In the genomic region with DNA sequence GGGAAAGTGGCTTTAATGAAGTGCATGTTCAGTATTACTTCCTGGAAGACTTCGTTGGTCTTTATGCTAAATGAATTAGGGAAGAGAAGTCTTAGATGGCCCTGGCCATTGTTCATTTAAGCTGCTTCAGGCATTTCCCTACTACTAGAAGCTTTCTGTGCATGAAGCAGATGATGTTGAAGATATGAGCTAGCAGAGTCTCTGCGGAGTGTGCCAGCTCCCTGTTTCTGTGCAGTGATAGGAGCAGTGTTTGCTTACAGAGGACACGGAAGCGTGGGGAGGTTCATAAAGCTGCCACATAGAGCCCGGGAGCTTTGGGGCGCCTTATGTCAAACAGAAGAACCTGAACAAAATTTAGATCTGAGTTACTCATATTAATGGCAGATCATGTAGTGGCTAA, we compare ENCODE assay signal across 23 mouse cellular contexts. TPM values are rescaled to one million over a fixed set of nuclear protein-coding genes. Genes with fewer than 3 reads are reported as not detected.
DNase-seq lines count a peak whose midpoint lies in the region; ATAC-seq and TF ChIP-seq lines count a peak whose summit lies in the region.
"Had no signal": no experiment of that assay in that cellular context is flagged by ENCODE, and none has a peak within 500 bp of the region (broad histone marks: within the 10 kb centered on the region; RNA-seq: fewer than 3 reads in every experiment).

No protein-coding gene starts in this region.

- 78% methylated on average over 6 of the region's 6 CpGs for WGBS in heart, embryonic 12.5 days
- 54% methylated on average over 6 of the region's 6 CpGs for WGBS in liver, embryonic 13.5 days (ENCODE audit: insufficient replicate concordance)
- WGBS in liver, postnatal 0 days (ENCODE audit: insufficient replicate concordance), result 58% methylated on average over 6 of the region's 6 CpGs
- WGBS in neural tube, embryonic 15.5 days, result 69% methylated on average over 6 of the region's 6 CpGs

- H3K4me1 ChIP-seq in heart, embryonic 12.5 days (replicated peaks), result peaks cover 14% of the 10 kb centered on the region; the same call in 1 of the 2 replicates
- peaks cover 30% of the 10 kb centered on the region for H3K4me1 ChIP-seq in liver, embryonic 13.5 days (replicated peaks)
- H3K4me1 ChIP-seq in liver, postnatal 0 days (ENCODE audit: insufficient read depth), result peaks cover 20% of the 10 kb centered on the region
- peaks cover 21% of the 10 kb centered on the region for H3K4me1 ChIP-seq in neural tube, embryonic 15.5 days
- H3K4me1 ChIP-seq: embryonic facial prominence, embryonic 13.5 days; forebrain, embryonic 12.5 days; limb, embryonic 12.5 days had no signal

- H3K4me3 ChIP-seq in heart, embryonic 12.5 days, result no peak overlapping the region
- no peak overlapping the region for H3K4me3 ChIP-seq in liver, embryonic 13.5 days (replicated peaks)
- H3K4me3 ChIP-seq in liver, postnatal 0 days (ENCODE audit: low read depth, low read length), result no peak overlapping the region
- no peak overlapping the region for H3K4me3 ChIP-seq in neural tube, embryonic 15.5 days (replicated peaks)
- H3K4me3 ChIP-seq: embryonic facial prominence, embryonic 13.5 days; erythroblast, embryonic 14.5 days; forebrain, embryonic 12.5 days; gastrocnemius, adult 2 months; limb, embryonic 12.5 days had no signal

- no peak for TF ChIP-seq EP300 in liver, postnatal 0 days (IDR thresholded peaks at IDR 0.05; ENCODE audit: low read depth)

- no peak overlapping the region for H3K9ac ChIP-seq in heart, embryonic 12.5 days
- no peak overlapping the region for H3K9ac ChIP-seq in liver, embryonic 13.5 days
- no peak overlapping the region for H3K9ac ChIP-seq in liver, postnatal 0 days (replicated peaks)
- no peak overlapping the region for H3K9ac ChIP-seq in neural tube, embryonic 15.5 days (replicated peaks)
- H3K9ac ChIP-seq: embryonic facial prominence, embryonic 13.5 days; forebrain, embryonic 12.5 days; hindbrain, embryonic 14.5 days; limb, embryonic 12.5 days had no signal

- no peak overlapping the region for H3K4me2 ChIP-seq in heart, embryonic 12.5 days
- H3K4me2 ChIP-seq in liver, embryonic 13.5 days, result no peak overlapping the region
- H3K4me2 ChIP-seq in liver, postnatal 0 days (ENCODE audit: low read depth, low read length), result no peak overlapping the region
- no peak overlapping the region for H3K4me2 ChIP-seq in neural tube, embryonic 15.5 days
- H3K4me2 ChIP-seq: embryonic facial prominence, embryonic 13.5 days; forebrain, embryonic 12.5 days; hindbrain, embryonic 14.5 days; limb, embryonic 12.5 days; liver, embryonic 11.5 days had no signal

- no peaks in the 10 kb centered on the region for H3K9me3 ChIP-seq in heart, embryonic 12.5 days (replicated peaks)
- no peaks in the 10 kb centered on the region for H3K9me3 ChIP-seq in liver, embryonic 13.5 days (replicated peaks)
- H3K9me3 ChIP-seq in liver, postnatal 0 days (ENCODE audit: low read length), result no peaks in the 10 kb centered on the region
- H3K9me3 ChIP-seq in neural tube, embryonic 15.5 days (replicated peaks), result no peaks in the 10 kb centered on the region
- H3K9me3 ChIP-seq: embryonic facial prominence, embryonic 13.5 days; forebrain, embryonic 12.5 days; limb, embryonic 12.5 days had no signal

- TF ChIP-seq CTCF in liver, postnatal 0 days (IDR thresholded peaks at IDR 0.05; ENCODE audit: low read depth), result no peak

- no peak for ATAC-seq in heart, embryonic 12.5 days (ENCODE audit: insufficient number of reproducible peaks, low FRiP score)
- peak; percentile 65 for ATAC-seq in liver, embryonic 13.5 days (ENCODE audit: low read depth)
- ATAC-seq in liver, postnatal 0 days, result no peak
- no peak for ATAC-seq in neural tube, embryonic 15.5 days (ENCODE audit: low FRiP score)
- ATAC-seq: inflammation-experienced regulatory T-cells, adult 6 months had no signal

- H3K27me3 ChIP-seq in heart, embryonic 12.5 days (replicated peaks), result no peaks in the 10 kb centered on the region
- no peaks in the 10 kb centered on the region for H3K27me3 ChIP-seq in liver, embryonic 13.5 days
- H3K27me3 ChIP-seq in liver, postnatal 0 days (ENCODE audit: insufficient read depth, low read length), result no peaks in the 10 kb centered on the region
- no peaks in the 10 kb centered on the region for H3K27me3 ChIP-seq in neural tube, embryonic 15.5 days (replicated peaks)
- H3K27me3 ChIP-seq: embryonic facial prominence, embryonic 13.5 days; forebrain, embryonic 12.5 days; limb, embryonic 12.5 days had no signal

- H3K36me3 ChIP-seq in heart, embryonic 12.5 days, result peaks cover 5% of the 10 kb centered on the region
- peaks cover 10% of the 10 kb centered on the region for H3K36me3 ChIP-seq in liver, embryonic 13.5 days
- H3K36me3 ChIP-seq in liver, postnatal 0 days (replicated peaks; ENCODE audit: insufficient read depth, low read length), result peaks cover 7% of the 10 kb centered on the region
- H3K36me3 ChIP-seq in neural tube, embryonic 15.5 days, result peaks cover 12% of the 10 kb centered on the region

- H3K27ac ChIP-seq in heart, embryonic 12.5 days (ENCODE audit: poor library complexity, severe bottlenecking), result no peak overlapping the region
- H3K27ac ChIP-seq in liver, embryonic 13.5 days, result no peak overlapping the region
- H3K27ac ChIP-seq in liver, postnatal 0 days (ENCODE audit: low read depth), result no peak overlapping the region
- peak overlapping the region; percentile 60 for H3K27ac ChIP-seq in neural tube, embryonic 15.5 days (replicated peaks)
- H3K27ac ChIP-seq: embryonic facial prominence, embryonic 13.5 days; forebrain, embryonic 12.5 days; gastrocnemius, adult 2 months; hindbrain, embryonic 14.5 days; limb, embryonic 12.5 days had no signal

- peak; percentile 81 for DNase-seq in heart, adult 11 months
- DNase-seq in liver, embryonic 13.5 days, result no peak
- DNase-seq in liver, postnatal 0 days, result no peak
- DNase-seq in neural tube, embryonic 10.5 days (ENCODE audit: extremely low spot score, low spot score), result no peak
- no peak for DNase-seq in Muller cell, postnatal 12 days (ENCODE audit: inconsistent ontology term)
- DNase-seq in adrenal gland, adult 18-20 months (ENCODE audit: low spot score in 2 of 2), result no peak
- DNase-seq: adrenal gland, postnatal 36 days; cerebellum, adult 8-10 months; cerebellum, postnatal 36 days; embryo, embryonic 11 days; gastrocnemius, adult 2 months; heart, postnatal 4 days; kidney, adult 18-20 months; spleen, adult 18-20 months had no signal

RNA-seq across cellular contexts. Expression of a gene that starts 14.5 kb away (rescaled TPM):
- polyA plus RNA-seq in heart, embryonic 12.5 days (2016; fragmentation: Nextera tagmentation; extraction: Ambion mirVana), result 155 and 173 TPM in 2 replicates
- 170 and 193 TPM in 2 replicates for polyA plus RNA-seq in liver, embryonic 13.5 days (2015; fragmentation: Nextera tagmentation; extraction: Ambion mirVana)
- 81.6 and 92.2 TPM in 2 replicates for polyA plus RNA-seq in liver, postnatal 0 days (2015; fragmentation: Nextera tagmentation; extraction: Ambion mirVana)
- 258 and 270 TPM in 2 replicates for polyA plus RNA-seq in neural tube, embryonic 15.5 days (2015; fragmentation: Nextera tagmentation; extraction: Ambion mirVana)
- total RNA-seq in adrenal gland, adult 18-20 months (2021), result 10 to 100 TPM; 41.4 to 54.2 TPM

RNA-seq across cellular contexts. Expression of a gene that starts 15.0 kb away (rescaled TPM):
- 22.3 and 24.1 TPM in 2 replicates for polyA plus RNA-seq in heart, embryonic 12.5 days (2016; fragmentation: Nextera tagmentation; extraction: Ambion mirVana)
- 9.5 and 13.0 TPM in 2 replicates for polyA plus RNA-seq in liver, embryonic 13.5 days (2015; fragmentation: Nextera tagmentation; extraction: Ambion mirVana)
- polyA plus RNA-seq in liver, postnatal 0 days (2015; fragmentation: Nextera tagmentation; extraction: Ambion mirVana), result 8.0 and 10.7 TPM in 2 replicates
- polyA plus RNA-seq in neural tube, embryonic 15.5 days (2015; fragmentation: Nextera tagmentation; extraction: Ambion mirVana), result 22.6 and 25.5 TPM in 2 replicates
- 10 to 100 TPM; 39.8 to 50.0 TPM for total RNA-seq in adrenal gland, adult 18-20 months (2021)

RNA-seq across cellular contexts. Expression of a gene that starts 33.7 kb away (rescaled TPM):
- 0.50 and 0.70 TPM in 2 replicates for polyA plus RNA-seq in heart, embryonic 12.5 days (2016; fragmentation: Nextera tagmentation; extraction: Ambion mirVana)
- polyA plus RNA-seq in liver, embryonic 13.5 days (2015; fragmentation: Nextera tagmentation; extraction: Ambion mirVana), result 0.14 and 0.35 TPM in 2 replicates
- polyA plus RNA-seq in liver, postnatal 0 days (2015; fragmentation: Nextera tagmentation; extraction: Ambion mirVana), result 0.13 TPM in 1 of 2 replicates, not detected in the other
- 10.5 and 11.8 TPM in 2 replicates for polyA plus RNA-seq in neural tube, embryonic 15.5 days (2015; fragmentation: Nextera tagmentation; extraction: Ambion mirVana)
- not detected for total RNA-seq in adrenal gland, adult 18-20 months (2021)
- total RNA-seq: adrenal gland, postnatal 36 days had no signal
